Mouse (Mus musculus) heart, postnatal 0 days (tissue): ENCODE results near the gene Zcchc24.

Source experiments
- CTCF ChIP-seq: IDR thresholded peaks from 2 replicates; pipeline ENCODE4 v1.5.1; 2016; ENCODE audit warnings: antibody characterized with exemption, control low read depth, low read depth
- EP300 ChIP-seq: IDR thresholded peaks from 2 replicates; pipeline ENCODE4 v1.6.1; 2016; ENCODE audit warnings: antibody characterized with exemption, low read depth

GRCm38 (mm10) chr14:25780601-25781000, 11.8 kb upstream of the Zcchc24 start:
- TF ChIP-seq CTCF (no peak), EP300 (no peak)
